Mouse (Mus musculus): ENCODE measurements around the gene Gm11034. TPM values are rescaled to one million over a fixed set of nuclear protein-coding genes. Genes with fewer than 3 reads are reported as not detected.

Gene Gm11034
- polyA plus RNA-seq, 1 experiment from 2014 or later = not detected

- WGBS (ENCODE audit: insufficient replicate concordance) = 66% methylated on average over 9 of the region's 10 CpGs
- Histone ChIP-seq H3K9ac (replicated peaks) (no peak overlapping the region), H3K4me3 (ENCODE audit: low read depth, low read length) (peak overlapping the region; percentile 73), H3K27ac (ENCODE audit: low read depth) (peak overlapping the region; percentile 35; the same call in 1 of the 2 replicates), H3K27me3 (ENCODE audit: insufficient read depth, low read length) (no peaks in the 10 kb centered on the region), H3K36me3 (replicated peaks; ENCODE audit: insufficient read depth, low read length) (peaks cover 25% of the 10 kb centered on the region), H3K4me1 (ENCODE audit: insufficient read depth) (peaks cover 12% of the 10 kb centered on the region; the same call in 1 of the 2 replicates), H3K9me3 (ENCODE audit: low read length) (no peaks in the 10 kb centered on the region), H3K4me2 (ENCODE audit: low read depth, low read length) (peak overlapping the region; percentile 82)
- DNase-seq (no peak), ATAC-seq (no peak)
- TF ChIP-seq EP300 (IDR thresholded peaks at IDR 0.05; ENCODE audit: low read depth) (no peak), CTCF (IDR thresholded peaks at IDR 0.05; ENCODE audit: low read depth) (no peak)
Measured at GRCm38 (mm10) chr8:72218781-72219540, 5.5 kb upstream of the Gm11034 start.

DNA sequence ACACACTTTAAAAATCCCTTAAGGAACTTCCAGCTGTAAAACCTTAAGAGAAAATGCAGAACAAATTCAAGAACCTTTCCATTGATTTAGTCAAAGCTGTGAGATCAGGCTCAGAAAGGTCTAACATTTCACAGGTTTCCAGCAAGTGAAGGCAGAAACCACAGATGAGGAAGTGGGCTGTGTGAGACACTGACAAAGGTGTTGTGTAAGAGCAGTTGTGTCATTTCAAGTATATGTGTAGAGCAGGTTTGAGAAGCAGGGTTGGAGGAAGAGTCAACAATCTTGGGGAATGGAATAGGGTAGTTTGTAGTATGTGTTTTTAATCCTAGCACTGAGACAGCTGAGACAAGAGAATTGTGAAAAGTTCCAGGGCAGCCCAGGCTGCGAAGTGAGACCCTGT, 2.4 kb upstream of the Gm11034 start:
- Histone ChIP-seq H3K4me1 (ENCODE audit: insufficient read depth) (peaks cover 9% of the 10 kb centered on the region; the same call in 1 of the 2 replicates), H3K4me3 (ENCODE audit: low read depth, low read length) (no peak overlapping the region), H3K27ac (ENCODE audit: low read depth) (peak overlapping the region; percentile 62; the same call in 1 of the 2 replicates), H3K4me2 (ENCODE audit: low read depth, low read length) (no peak overlapping the region), H3K36me3 (replicated peaks; ENCODE audit: insufficient read depth, low read length) (no peaks in the 10 kb centered on the region), H3K27me3 (ENCODE audit: insufficient read depth, low read length) (no peaks in the 10 kb centered on the region), H3K9me3 (ENCODE audit: low read length) (no peaks in the 10 kb centered on the region), H3K9ac (replicated peaks) (no peak overlapping the region; the same call in 1 of the 2 replicates)
- DNase-seq (no peak), ATAC-seq (no peak)
- TF ChIP-seq EP300 (IDR thresholded peaks at IDR 0.05; ENCODE audit: low read depth) (peak; percentile 24; the same call in 1 of the 2 replicates), CTCF (IDR thresholded peaks at IDR 0.05; ENCODE audit: low read depth) (no peak)
- WGBS (ENCODE audit: insufficient replicate concordance) = 28% methylated on average over 1 of the region's 1 CpGs

DNA sequence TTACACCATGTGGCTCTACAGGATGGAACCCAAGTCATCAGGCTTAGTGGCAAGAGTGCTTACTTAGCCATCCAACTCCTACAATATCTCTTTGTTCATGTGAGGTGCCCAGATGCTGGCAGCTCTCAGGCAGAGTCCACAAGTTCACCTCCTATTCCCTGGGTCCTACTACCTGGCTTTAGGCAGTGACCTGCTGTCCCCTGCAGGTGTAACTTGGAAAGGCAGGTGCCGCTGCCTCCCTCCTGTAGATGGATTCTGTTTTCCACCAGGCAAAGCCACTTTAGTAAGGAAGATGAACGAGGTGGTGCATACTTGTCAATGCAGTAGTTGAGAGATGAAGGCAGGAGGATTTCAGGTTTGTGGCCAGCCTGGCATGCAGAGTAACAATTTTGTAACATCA, 1.6 kb upstream of the Gm11034 start:
- 34% methylated on average over 2 of the region's 2 CpGs for WGBS (ENCODE audit: insufficient replicate concordance)
- Histone ChIP-seq H3K4me1 (ENCODE audit: insufficient read depth) (peaks cover 3% of the 10 kb centered on the region; the same call in 1 of the 2 replicates), H3K4me3 (ENCODE audit: low read depth, low read length) (no peak overlapping the region), H3K9me3 (ENCODE audit: low read length) (no peaks in the 10 kb centered on the region), H3K36me3 (replicated peaks; ENCODE audit: insufficient read depth, low read length) (no peaks in the 10 kb centered on the region), H3K27me3 (ENCODE audit: insufficient read depth, low read length) (no peaks in the 10 kb centered on the region), H3K27ac (ENCODE audit: low read depth) (peak overlapping the region; percentile 44; the same call in 1 of the 2 replicates), H3K9ac (replicated peaks) (no peak overlapping the region), H3K4me2 (ENCODE audit: low read depth, low read length) (no peak overlapping the region)
- TF ChIP-seq EP300 (IDR thresholded peaks at IDR 0.05; ENCODE audit: low read depth) = no peak
- peak; percentile 85 for TF ChIP-seq CTCF (IDR thresholded peaks at IDR 0.05; ENCODE audit: low read depth)
- peak; percentile 66 for DNase-seq
- ATAC-seq = no peak

DNA sequence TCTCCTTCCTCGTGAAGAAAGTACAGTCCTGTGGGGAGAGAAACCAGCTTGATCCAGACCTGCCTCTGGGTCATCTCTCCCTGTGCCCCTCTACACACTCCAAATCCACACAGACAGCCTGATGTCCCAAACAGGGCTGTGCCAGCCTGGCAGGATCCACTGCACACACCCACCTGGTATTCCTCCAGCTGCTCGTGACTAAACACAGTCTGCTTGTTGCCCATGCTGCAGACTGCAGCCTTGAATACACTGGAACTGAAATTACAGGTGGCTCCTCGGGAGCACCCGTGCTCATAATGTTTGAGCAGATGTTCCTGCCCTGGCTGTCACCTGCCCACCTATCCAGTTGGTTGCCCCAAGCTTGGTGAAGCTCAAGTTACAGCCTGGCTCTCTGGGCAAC, 685 bp downstream of the Gm11034 start, which contains the start of gene Cib3:
TSS of gene Cib3 (minus strand) at position 87 of the 400 bp plus-strand sequence.
- Histone ChIP-seq H3K27ac (ENCODE audit: low read depth) (no peak within 1 kb of the TSS), H3K4me1 (ENCODE audit: insufficient read depth) (peaks cover 3% of the 10 kb centered on the region; the same call in 1 of the 2 replicates), H3K9ac (replicated peaks) (no peak within 1 kb of the TSS), H3K27me3 (ENCODE audit: insufficient read depth, low read length) (no peaks in the 10 kb centered on the region), H3K36me3 (replicated peaks; ENCODE audit: insufficient read depth, low read length) (no peaks in the 10 kb centered on the region), H3K4me3 (ENCODE audit: low read depth, low read length) (no peak within 1 kb of the TSS), H3K4me2 (ENCODE audit: low read depth, low read length) (no peak within 1 kb of the TSS), H3K9me3 (ENCODE audit: low read length) (no peaks in the 10 kb centered on the region)
- ATAC-seq = no peak
- TF ChIP-seq CTCF (IDR thresholded peaks at IDR 0.05; ENCODE audit: low read depth) = no peak
- TF ChIP-seq EP300 (IDR thresholded peaks at IDR 0.05; ENCODE audit: low read depth) = no peak
- no peak for DNase-seq
- WGBS (ENCODE audit: insufficient replicate concordance) = 61% methylated on average over 4 of the region's 4 CpGs

GRCm38 (mm10) chr8:72211846-72212245, 1.6 kb downstream of the Gm11034 start:
- Histone ChIP-seq H3K9ac (replicated peaks) (no peak overlapping the region), H3K27ac (ENCODE audit: low read depth) (no peak overlapping the region), H3K9me3 (ENCODE audit: low read length) (no peaks in the 10 kb centered on the region), H3K4me2 (ENCODE audit: low read depth, low read length) (no peak overlapping the region), H3K4me1 (ENCODE audit: insufficient read depth) (peaks cover 2% of the 10 kb centered on the region; the same call in 1 of the 2 replicates), H3K27me3 (ENCODE audit: insufficient read depth, low read length) (no peaks in the 10 kb centered on the region), H3K36me3 (replicated peaks; ENCODE audit: insufficient read depth, low read length) (no peaks in the 10 kb centered on the region), H3K4me3 (ENCODE audit: low read depth, low read length) (no peak overlapping the region)
- DNase-seq (no peak), ATAC-seq (no peak)
- no peak for TF ChIP-seq EP300 (IDR thresholded peaks at IDR 0.05; ENCODE audit: low read depth)
- TF ChIP-seq CTCF (IDR thresholded peaks at IDR 0.05; ENCODE audit: low read depth) = no peak
- WGBS (ENCODE audit: insufficient replicate concordance) = 71% methylated on average over 1 of the region's 1 CpGs

GRCm38 (mm10) chr8:72210710-72211109, 2.7 kb downstream of the Gm11034 start:
- H3K36me3 ChIP-seq (replicated peaks; ENCODE audit: insufficient read depth, low read length) = no peaks in the 10 kb centered on the region
- DNase-seq (no peak), ATAC-seq (no peak)
- H3K4me1 ChIP-seq (ENCODE audit: insufficient read depth) = no peaks in the 10 kb centered on the region
- no peak overlapping the region for H3K4me3 ChIP-seq (ENCODE audit: low read depth, low read length)
- H3K27me3 ChIP-seq (ENCODE audit: insufficient read depth, low read length) = no peaks in the 10 kb centered on the region
- no peaks in the 10 kb centered on the region for H3K9me3 ChIP-seq (ENCODE audit: low read length)
- no peak overlapping the region for H3K27ac ChIP-seq (ENCODE audit: low read depth)
- peak; percentile 35 for TF ChIP-seq CTCF (IDR thresholded peaks at IDR 0.05; ENCODE audit: low read depth)
- no peak for TF ChIP-seq EP300 (IDR thresholded peaks at IDR 0.05; ENCODE audit: low read depth)
- H3K4me2 ChIP-seq (ENCODE audit: low read depth, low read length) = no peak overlapping the region
- no peak overlapping the region for H3K9ac ChIP-seq (replicated peaks)
- WGBS (ENCODE audit: insufficient replicate concordance) = 56% methylated on average over 2 of the region's 2 CpGs

All from liver, postnatal 0 days (tissue).